Mouse (Mus musculus) thymus, adult 2 months (tissue): ENCODE data around the gene Echdc3.

Experiments used
- CTCF ChIP-seq: fragments of 200-500 bp; IDR thresholded peaks from 2 replicates; pipeline ENCODE4 v1.5.1; 2012; ENCODE audit warnings: mild to moderate bottlenecking, control low read depth, low read length, moderate library complexity, borderline replicate concordance; ENCODE audit not compliant: control insufficient read depth, poor library complexity, insufficient read depth; ENCODE audit errors: extremely low read depth
- POLR2A ChIP-seq: fragments of 200-500 bp; IDR thresholded peaks from 2 replicates; pipeline ENCODE4 v1.6.1; 2012; ENCODE audit warnings: mild to moderate bottlenecking, low read length, control low read depth, moderate library complexity; ENCODE audit not compliant: control insufficient read depth, poor library complexity, insufficient read depth; ENCODE audit errors: extremely low read depth

DNA sequence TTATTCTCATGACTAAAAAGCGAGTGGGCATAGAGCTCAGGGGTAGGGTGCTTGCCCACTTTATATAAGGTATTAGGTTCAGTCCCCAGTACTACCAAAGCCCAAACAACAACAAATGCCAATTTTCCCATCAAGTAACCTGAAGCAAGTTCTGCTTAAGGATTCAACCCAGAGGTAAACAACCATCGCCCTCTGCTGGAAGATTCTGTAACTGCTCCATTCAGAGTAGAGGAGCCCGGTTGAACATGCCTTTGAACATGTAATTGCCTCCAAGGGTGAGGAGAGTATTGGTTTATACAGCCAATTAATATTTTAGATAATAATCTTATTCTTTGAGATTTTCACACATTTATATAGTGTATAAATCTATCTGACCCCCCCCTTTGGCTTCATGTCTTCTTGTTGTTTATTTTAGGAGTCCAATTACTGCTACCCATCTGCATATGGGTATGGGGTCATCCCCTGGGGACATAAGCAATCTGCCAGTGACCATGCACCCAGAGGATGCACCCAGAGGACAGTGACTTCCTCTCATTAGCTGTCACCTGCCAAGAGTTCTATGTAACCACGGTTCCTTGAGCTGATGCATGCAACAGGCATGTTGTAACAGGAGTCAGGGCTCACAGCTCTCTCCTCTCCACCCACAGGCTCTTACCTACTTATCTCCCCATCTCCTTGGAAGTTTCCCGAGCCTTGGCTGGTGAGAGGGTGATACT, 44.8 kb downstream of the Echdc3 start:
- TF ChIP-seq POLR2A (no peak), CTCF (no peak)
